Mouse (Mus musculus) neural tube, embryonic 11.5 days (tissue): ENCODE data around the gene Gm13023. TPM values are rescaled to one million over a fixed set of nuclear protein-coding genes. Genes with fewer than 3 reads are reported as not detected.
"Not testable (repeated sequence)": the region's sequence is repeated elsewhere in the genome, so short reads cannot be mapped to it uniquely, and the experiment has no call there.

Source experiments
- ATAC-seq: fragments of 200-750 bp; cut with Nextera tagmentation; 2 replicates; pipeline ENCODE4 v1.8.0; 2017; ENCODE audit warnings: moderate number of reproducible peaks, mild to moderate bottlenecking, moderate TSS enrichment, moderate library complexity; ENCODE audit not compliant: insufficient read depth, low FRiP score, low TSS enrichment
- DNase-seq: peaks from one replicate; pipeline ENCODE4 v3.0.0-alpha.2; 2015; ENCODE audit warnings: low spot score
- H3K27ac ChIP-seq: fragments of 300-500 bp; sonication (generic); 2 replicates; pipeline ENCODE4 v1.5.1; 2014; ENCODE audit warnings: low read depth, mild to moderate bottlenecking, low read length
- H3K27me3 ChIP-seq: fragments of 300-500 bp; sonication (generic); 2 replicates; pipeline ENCODE4 v1.6.1; 2014; ENCODE audit warnings: mild to moderate bottlenecking, low read length, mixed read lengths; ENCODE audit not compliant: control insufficient read depth, insufficient read depth
- H3K36me3 ChIP-seq: fragments of 300-500 bp; sonication (generic); 2 replicates; pipeline ENCODE4 v1.6.1; 2014; ENCODE audit warnings: mild to moderate bottlenecking, low read length, moderate library complexity, mixed read lengths; ENCODE audit not compliant: control insufficient read depth, insufficient read depth
- H3K4me1 ChIP-seq: fragments of 300-500 bp; sonication (generic); 2 replicates; pipeline ENCODE4 v1.6.1; 2014; ENCODE audit warnings: low read length, mixed read lengths; ENCODE audit not compliant: control insufficient read depth, insufficient read depth
- H3K4me2 ChIP-seq: fragments of 300-500 bp; sonication (generic); 2 replicates; pipeline ENCODE4 v1.6.1; 2014; ENCODE audit warnings: low read depth, mild to moderate bottlenecking, moderate library complexity
- H3K4me3 ChIP-seq: fragments of 300-500 bp; sonication (generic); 2 replicates; pipeline ENCODE4 v1.5.1; 2014; ENCODE audit warnings: low read depth, low read length
- H3K9ac ChIP-seq: fragments of 300-500 bp; sonication (generic); 2 replicates; pipeline ENCODE4 v1.6.1; 2014; ENCODE audit warnings: mild to moderate bottlenecking, low read length
- H3K9me3 ChIP-seq: fragments of 300-500 bp; sonication (generic); 2 replicates; pipeline ENCODE4 v1.6.1; 2016; ENCODE audit warnings: low read length; ENCODE audit not compliant: control insufficient read depth
- WGBS: fragments of 180-500 bp; shearing (Covaris S2); extraction: QIAGEN DNeasy Blood & Tissue Kit; methylation state at CpG from one replicate; pipeline ENCODE4 v1.1.7; 2014; 5-methylcytosine and 5-hydroxymethylcytosine counted together
- polyA plus RNA-seq: library from polyadenylated mRNA; unstranded; fragments of >200 nt; fragmentation: Nextera tagmentation; extraction: Ambion mirVana; gene quantifications from 2 replicates; pipeline ENCODE4 v1.2.1, GENCODE M21; 2014

The Gm13023 gene
- not detected in 2 replicates for polyA plus RNA-seq

- not testable (repeated sequence) for ATAC-seq, H3K36me3 ChIP-seq, H3K9me3 ChIP-seq, H3K9ac ChIP-seq, DNase-seq, H3K27ac ChIP-seq, H3K27me3 ChIP-seq, H3K4me2 ChIP-seq, H3K4me1 ChIP-seq, H3K4me3 ChIP-seq
- WGBS, result 85% methylated on average over 3 of the region's 3 CpGs
Observed at GRCm38 (mm10) chr4:143789052-143789451, at the start of gene Gm13023. TSS of gene Gm13023 (plus strand) at chr4:143789352.

- Histone ChIP-seq H3K4me3 (no peak within 1 kb of the TSS), H3K4me2 (no peak within 1 kb of the TSS), H3K27me3 (no peaks in the 10 kb centered on the region), H3K9me3 (0 out of 2 replicates have a peak, but pooled peaks cover 2% of the 10 kb centered on the region), H3K9ac (no peak within 1 kb of the TSS), H3K4me1 (no peaks in the 10 kb centered on the region), H3K36me3 (no peaks in the 10 kb centered on the region), H3K27ac (no peak within 1 kb of the TSS)
- no peak for ATAC-seq
- WGBS, result 76% methylated on average over 2 of the region's 2 CpGs
- DNase-seq, result no peak
Observed at GRCm38 (mm10) chr4:143815993-143816392, 26.8 kb downstream of the Gm13023 start, which contains the start of gene Gm13084. TSS of gene Gm13084 (minus strand) at chr4:143816093.

Other genes with a start within 250 kb of the Gm13023 start
- gene BC080695, start 237.7 kb upstream of the Gm13023 start, polyA plus RNA-seq, result not detected in 2 replicates
- gene Gm13057, start 237.6 kb upstream of the Gm13023 start, polyA plus RNA-seq, result not detected in 2 replicates
- not detected in 2 replicates for gene Gm13083, start 174.3 kb upstream of the Gm13023 start, polyA plus RNA-seq
- gene Gm13088, start 132.1 kb upstream of the Gm13023 start, polyA plus RNA-seq, result not detected in 2 replicates
- not detected in 2 replicates for gene Gm13089, start 86.6 kb upstream of the Gm13023 start, polyA plus RNA-seq
- gene Gm13078, start 69.9 kb upstream of the Gm13023 start, polyA plus RNA-seq, result not detected in 2 replicates
- not detected in 2 replicates for gene Gm13084, start 26.7 kb downstream of the Gm13023 start, polyA plus RNA-seq
- gene Gm13103, start 57.1 kb downstream of the Gm13023 start, polyA plus RNA-seq, result not detected in 2 replicates
- not detected in 2 replicates for gene Pramef6, start 111.0 kb downstream of the Gm13023 start, polyA plus RNA-seq
- not detected in 2 replicates for gene Pramef25, start 161.7 kb downstream of the Gm13023 start, polyA plus RNA-seq
- gene Gm13101, start 177.6 kb downstream of the Gm13023 start, polyA plus RNA-seq, result not detected in 2 replicates
- not detected in 2 replicates for gene Pramef17, start 205.0 kb downstream of the Gm13023 start, polyA plus RNA-seq